Mouse (Mus musculus) c-Kit-positive CD71-positive TER-119-positive erythroid progenitor cells, embryonic 14.5 days (primary cell): Measurements from ENCODE around the gene Creb5.

ENCODE experiments used
- DNase-seq: peaks from one replicate; pipeline ENCODE4 v3.0.0-alpha.2; 2013; ENCODE audit warnings: low spot score

The Creb5 gene

DNA sequence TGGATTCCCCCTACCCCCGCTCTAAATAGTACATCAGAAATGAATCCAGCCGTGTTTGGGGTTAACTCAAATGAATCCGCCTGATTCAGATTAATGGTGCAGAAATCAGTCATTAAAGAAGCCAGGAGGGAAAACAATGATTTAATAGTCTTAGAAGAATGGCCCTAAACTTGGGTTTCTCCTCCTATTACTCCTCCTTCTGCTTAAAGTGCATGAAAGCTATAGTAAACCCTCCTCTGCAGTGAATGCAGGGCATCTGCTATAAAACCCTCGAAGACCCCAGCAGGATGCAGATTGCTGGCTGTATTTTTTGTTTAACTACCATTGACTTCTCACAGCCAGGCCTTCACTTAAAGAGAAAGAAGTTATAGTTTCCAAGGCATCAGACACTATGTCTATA lies 307.2 kb downstream of the Creb5 start:
- DNase-seq, result no peak

GRCm38 (mm10) chr6:53596402-53596801 lies 309.3 kb downstream of the Creb5 start:
- no peak for DNase-seq

GRCm38 (mm10) chr6:53603041-53603440 lies 316.0 kb downstream of the Creb5 start:
- DNase-seq, result no peak

DNA sequence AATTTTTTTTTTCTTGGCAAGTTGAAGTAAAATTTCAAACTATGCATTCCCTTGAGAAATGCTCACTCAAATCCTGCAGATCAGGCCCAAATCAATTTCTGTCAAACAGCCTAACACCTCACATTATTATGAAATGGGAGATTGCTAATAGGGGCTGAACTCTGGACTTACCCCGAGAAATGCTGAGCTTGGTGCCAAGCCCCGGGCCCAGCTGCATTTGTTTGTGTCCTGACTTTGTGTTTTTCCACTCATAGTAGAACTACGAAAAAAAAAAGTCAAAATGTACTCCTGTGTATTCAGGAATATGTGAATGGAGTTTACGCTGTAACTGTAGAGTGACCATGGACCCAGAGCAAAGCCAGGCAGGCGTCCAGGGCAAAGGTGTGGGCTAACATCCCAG lies 316.6 kb downstream of the Creb5 start:
- no peak for DNase-seq

GRCm38 (mm10) chr6:53604386-53604785 lies 317.3 kb downstream of the Creb5 start:
- DNase-seq, result no peak

DNA sequence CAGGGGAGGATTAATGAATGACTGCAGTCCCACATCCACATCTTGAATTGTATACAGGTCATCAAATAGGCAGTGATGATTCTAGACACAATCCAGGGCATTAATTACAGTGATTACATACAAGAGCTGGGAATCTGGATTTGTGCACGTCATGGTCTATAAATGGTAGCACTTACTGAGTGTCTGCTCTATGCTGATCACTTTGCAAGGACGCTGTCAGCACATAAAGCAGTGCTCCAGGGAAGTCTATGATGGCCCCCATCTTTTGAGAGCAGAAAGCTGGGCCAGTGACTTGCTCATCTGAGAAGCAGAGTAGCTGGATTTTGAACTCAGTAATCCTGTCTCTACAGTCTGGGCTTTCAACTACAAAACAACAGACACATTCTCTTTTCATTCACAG lies 318.1 kb downstream of the Creb5 start:
- DNase-seq, result no peak

DNA sequence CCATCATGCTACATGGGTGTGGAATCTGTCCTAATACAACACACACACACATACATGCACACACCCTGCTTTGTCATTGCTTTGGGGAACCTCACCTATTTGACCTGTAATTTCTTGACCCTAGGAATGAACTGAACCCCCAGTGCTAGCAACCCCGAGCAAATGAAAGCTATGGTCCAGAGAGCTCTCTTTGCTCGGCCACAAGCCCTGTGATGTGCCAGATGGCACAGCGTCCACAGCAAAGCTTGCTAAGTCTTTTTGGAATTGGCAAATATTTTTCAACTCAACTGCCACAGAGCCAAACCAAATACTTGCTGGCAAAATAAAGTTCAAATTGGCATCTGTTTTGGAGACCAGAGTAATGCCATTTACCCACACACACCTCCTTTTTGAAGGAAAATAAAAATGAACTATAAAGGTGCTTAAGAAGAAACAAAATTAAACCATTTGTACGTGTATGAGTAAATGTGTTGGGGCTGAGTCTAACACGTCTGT lies 324.4 kb downstream of the Creb5 start:
- no peak for DNase-seq

- no peak for DNase-seq
Observed at GRCm38 (mm10) chr6:53612681-53613080, 325.6 kb downstream of the Creb5 start.

GRCm38 (mm10) chr6:53615440-53616211 lies 328.6 kb downstream of the Creb5 start:
- no peak for DNase-seq

- no peak for DNase-seq
Observed at GRCm38 (mm10) chr6:53618164-53618563, 331.1 kb downstream of the Creb5 start.

- no peak for DNase-seq
Observed at GRCm38 (mm10) chr6:53619676-53620075, 332.6 kb downstream of the Creb5 start.

DNA sequence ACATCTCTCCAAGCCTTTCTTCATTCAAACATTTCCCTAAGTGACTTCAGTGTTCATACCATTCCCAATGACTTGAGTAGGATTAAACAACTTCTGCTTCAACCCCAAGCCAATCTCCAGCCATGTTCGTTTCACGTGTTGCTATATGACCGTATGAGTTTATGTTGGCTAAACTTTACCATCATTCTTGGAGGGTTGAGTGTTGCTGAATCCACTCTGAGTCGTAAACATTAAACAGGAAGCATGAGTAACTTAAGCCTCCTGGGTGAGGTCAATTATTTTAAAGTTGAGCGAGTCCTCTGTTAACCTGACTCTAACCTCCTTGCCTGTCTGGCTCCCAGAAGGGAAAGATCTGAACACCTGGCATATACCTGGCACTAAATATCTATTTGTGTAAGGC lies 334.2 kb downstream of the Creb5 start:
- DNase-seq, result no peak

GRCm38 (mm10) chr6:53624455-53625276 lies 337.6 kb downstream of the Creb5 start:
- no peak for DNase-seq

DNA sequence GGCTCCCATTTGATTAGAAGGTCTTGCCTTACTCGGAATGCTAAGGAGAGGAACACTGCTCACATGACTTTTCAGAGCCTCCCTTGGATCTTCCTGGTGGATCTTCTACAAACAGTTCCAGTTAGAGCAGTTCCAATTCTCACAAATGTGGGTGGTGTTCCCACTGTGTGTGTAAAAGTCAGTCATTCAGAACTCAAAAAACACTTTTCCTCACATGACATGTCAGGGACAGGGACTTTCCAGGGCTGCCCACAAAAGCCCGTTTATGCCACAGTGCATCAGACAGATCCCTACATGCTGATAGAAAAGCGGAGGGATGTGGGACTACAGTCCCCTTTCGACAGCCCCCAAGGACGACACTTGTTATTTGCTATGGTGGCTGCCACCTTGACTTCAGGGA lies 339.0 kb downstream of the Creb5 start:
- DNase-seq, result no peak

- no peak for DNase-seq
Observed at GRCm38 (mm10) chr6:53628714-53629113, 341.6 kb downstream of the Creb5 start.

GRCm38 (mm10) chr6:53635453-53635852 lies 348.4 kb downstream of the Creb5 start:
- no peak for DNase-seq

DNA sequence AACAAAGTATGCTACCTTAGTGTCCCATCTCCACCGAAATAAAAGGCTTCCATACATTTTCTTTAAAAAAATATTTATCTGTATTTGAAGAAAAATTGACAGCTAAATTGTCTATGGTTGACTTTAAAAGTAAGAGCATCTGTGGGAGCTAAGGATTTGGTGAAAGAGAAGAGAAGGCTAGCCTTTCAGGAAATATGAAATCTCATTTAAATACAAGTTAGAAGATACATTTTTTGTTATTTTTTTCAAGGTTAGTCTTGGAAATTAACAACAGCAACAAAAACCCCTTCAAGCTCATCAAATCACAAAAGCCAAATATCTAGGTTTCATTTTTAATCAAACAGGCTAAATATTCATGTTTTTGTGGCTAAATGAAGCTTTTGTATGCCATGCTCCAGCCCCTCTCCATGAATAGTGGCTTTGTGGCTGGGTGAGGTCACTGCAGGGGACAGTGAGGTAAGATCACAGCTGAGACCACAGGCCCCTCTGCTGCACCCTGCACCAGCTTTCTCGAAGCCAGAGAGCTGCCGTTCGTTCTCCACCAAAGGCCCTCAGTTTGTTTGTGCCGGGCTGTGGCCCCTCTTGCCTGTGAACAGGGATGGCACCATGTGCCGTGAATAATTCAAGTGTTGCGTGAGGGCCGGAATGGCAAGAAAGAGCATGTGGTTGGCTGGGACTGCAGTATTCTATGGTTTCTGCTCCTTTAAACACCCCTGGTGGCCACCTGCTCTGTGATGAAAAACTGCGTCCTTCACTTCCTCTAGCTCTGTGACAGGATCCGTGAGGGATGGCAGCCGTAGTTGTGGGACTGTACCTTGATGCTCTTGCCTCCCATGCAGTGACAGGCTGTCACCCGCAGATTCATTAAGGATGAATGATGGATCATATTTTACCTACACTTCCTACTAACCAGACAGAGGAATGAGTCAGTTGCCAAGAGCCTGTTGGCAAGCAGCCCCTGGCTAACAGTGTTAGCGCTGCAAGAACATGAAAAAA lies 350.6 kb downstream of the Creb5 start:
- no peak for DNase-seq

GRCm38 (mm10) chr6:53641633-53642605 lies 354.8 kb downstream of the Creb5 start:
- DNase-seq, result no peak

DNA sequence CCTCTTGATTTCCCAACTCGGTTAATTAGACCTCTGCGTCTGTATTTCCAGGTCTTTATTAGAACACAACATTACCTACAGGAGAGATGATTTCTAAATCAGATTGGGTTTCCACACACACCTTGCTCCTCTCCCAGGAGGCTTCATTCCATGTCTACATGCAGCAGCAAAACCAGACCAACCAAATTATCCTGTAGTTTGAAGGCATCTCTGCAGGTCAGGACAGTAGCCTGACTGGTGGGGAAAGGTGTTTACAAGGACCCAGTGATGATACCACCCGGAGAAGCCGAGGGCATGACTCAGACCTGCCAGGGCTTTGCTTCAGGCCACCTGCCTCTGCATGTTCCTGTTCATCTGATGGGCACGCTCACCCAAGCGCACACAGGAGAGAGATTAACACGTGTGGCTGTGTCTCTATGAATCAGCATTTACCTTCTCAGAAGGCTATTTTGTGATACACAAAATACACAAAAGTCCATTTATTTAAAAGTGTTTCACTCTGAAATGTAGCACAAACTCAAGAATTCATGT lies 355.8 kb downstream of the Creb5 start:
- DNase-seq, result no peak

DNA sequence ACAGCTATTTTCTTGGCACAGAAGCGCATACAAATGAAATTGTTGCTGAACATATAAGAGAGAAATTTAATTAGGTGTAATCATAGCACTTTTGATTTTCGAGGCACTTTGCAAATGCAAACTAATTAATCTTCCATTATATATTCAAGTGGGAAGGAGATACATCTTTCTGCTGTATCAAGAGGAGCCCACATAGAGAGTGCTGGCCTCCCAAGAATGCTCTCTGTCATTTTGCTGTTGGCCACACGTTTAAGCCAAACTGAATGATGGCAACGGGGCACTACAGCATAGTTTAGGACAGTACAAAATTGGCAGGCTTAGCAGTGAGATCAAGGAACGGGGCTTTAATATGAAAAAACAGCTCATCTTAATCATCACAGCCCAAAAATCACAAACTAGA lies 356.4 kb downstream of the Creb5 start:
- DNase-seq, result no peak

DNA sequence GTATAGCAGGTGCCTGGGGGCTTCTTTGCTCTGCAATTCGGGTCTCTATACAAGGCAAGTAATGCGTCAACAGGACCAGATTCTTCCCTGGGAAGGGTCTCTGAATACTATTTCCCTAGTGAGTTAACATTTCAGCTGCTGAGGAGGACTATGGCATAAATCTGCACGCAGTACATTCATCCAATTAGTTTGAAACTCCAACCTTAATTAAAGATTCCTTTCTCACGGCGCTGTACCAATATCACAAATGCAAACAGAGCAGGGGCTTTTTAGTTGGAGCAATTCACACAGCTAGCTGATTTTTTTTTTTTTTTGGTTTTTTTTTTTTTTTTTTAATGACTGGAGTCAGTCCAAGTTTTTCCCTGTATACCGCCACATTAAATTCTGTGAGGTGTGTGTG lies 357.0 kb downstream of the Creb5 start:
- DNase-seq, result no peak
